ENCODE assay signal across 8 mouse cellular contexts in the genomic region with DNA sequence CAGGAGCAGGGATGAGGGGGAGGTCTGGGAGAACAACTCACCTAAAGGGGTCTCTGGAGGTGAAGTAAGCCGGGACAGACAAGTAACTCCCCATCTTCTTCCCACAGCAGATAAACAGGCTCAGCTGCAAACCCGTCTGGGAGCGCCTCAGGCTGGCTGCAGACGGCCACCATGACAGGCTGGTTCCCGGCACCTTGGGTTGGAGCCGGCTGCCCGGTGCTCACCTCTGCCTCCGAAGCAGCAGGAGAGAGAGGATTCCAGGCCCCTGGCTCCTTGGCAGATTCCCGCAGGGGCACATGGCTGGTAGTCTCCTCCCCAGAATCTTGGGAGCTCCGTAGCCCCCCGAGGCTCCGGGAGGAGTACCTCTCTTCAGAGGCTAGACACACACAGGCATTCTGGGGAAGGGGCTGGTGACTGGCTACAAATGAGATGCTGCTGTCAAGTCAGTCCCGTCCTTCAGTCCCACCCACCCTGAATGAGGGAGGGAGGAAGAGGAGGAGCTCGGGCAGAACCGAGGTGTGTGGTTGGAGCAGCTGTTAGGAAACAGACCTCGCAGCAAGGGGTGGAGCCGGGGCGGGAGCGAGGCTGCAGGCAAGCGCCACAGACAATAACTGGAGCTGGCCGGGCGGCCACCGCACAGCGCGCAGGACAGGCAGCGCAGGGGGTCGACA. TPM values are rescaled to one million over a fixed set of nuclear protein-coding genes. Genes with fewer than 3 reads are reported as not detected.
DNase-seq lines count a peak whose midpoint lies in the region; ATAC-seq lines count a peak whose summit lies in the region.

No protein-coding gene starts in this region.

- peak; percentile 89 for DNase-seq in adrenal gland, adult 2 months
- DNase-seq in embryo, embryonic 11 days, result peak; percentile 93
- DNase-seq in gastrocnemius, postnatal 14 days, result peak; percentile 84
- DNase-seq in left cerebral cortex, postnatal 10 days (ENCODE audit: extremely low spot score in 1 of 2, low spot score in 2 of 2), result peak; percentile 88 to 91
- DNase-seq in right cerebral cortex, postnatal 25 days, result peak; percentile 85
- peak; percentile 94 for DNase-seq in yolk sac, embryonic 10.5 days (ENCODE audit: low spot score)

- ATAC-seq in inflammation-experienced regulatory T-cells, adult 6 months, result peak; percentile 90
- ATAC-seq in megakaryocyte progenitor cell, adult 5-6 weeks (replicated peaks; ENCODE audit: poor library complexity), result peak; percentile 99

- intact Hi-C loops in gastrocnemius, postnatal 14 days (cut with DNase I; ENCODE audit: low total_unique reads), result no loop called here
- intact Hi-C loops in left cerebral cortex, postnatal 10 days (cut with DNase I), result no loop called here

RNA-seq across cellular contexts. Expression of a gene that starts 37.9 kb away (rescaled TPM):
- 10 to 100 TPM; 21.3 to 21.7 TPM for total RNA-seq in adrenal gland, adult 2 months (2021)
- 30.2 and 40.2 TPM in 2 replicates for polyA plus RNA-seq in adrenal gland, adult 2 months (2012; rRNA removed)
- total RNA-seq in gastrocnemius, postnatal 14 days (2021), result 10 to 100 TPM; 13.2 to 13.6 TPM
- polyA plus RNA-seq in inflammation-experienced regulatory T-cells, adult 6 months (2017; shearing (Covaris generic)), result 10 to 100 TPM; 84.8 to 90.3 (median 87.8) TPM
- 100 to 1,000 TPM; 123 to 126 TPM for total RNA-seq in left cerebral cortex, postnatal 10 days (2021)
- 16.9 and 17.0 TPM in 2 replicates for total RNA-seq in megakaryocyte progenitor cell, adult 5-6 weeks (2015)
- 20.1 and 30.0 TPM in 2 replicates for total RNA-seq in megakaryocyte progenitor cell, adult 5-6 weeks (2017)

RNA-seq across cellular contexts. Expression of a gene that starts 40.9 kb away (rescaled TPM):
- 10 to 100 TPM in 1 of 2 experiments, 1 to 10 TPM in 1; 8.0 to 14.0 TPM for total RNA-seq in adrenal gland, adult 2 months (2021)
- 40.3 and 43.3 TPM in 2 replicates for polyA plus RNA-seq in adrenal gland, adult 2 months (2012; rRNA removed)
- total RNA-seq in gastrocnemius, postnatal 14 days (2021), result 10 to 100 TPM; 10.4 to 13.0 TPM
- polyA plus RNA-seq in inflammation-experienced regulatory T-cells, adult 6 months (2017; shearing (Covaris generic)), result 10 to 100 TPM; 11.5 to 59.1 (median 35.3) TPM
- total RNA-seq in left cerebral cortex, postnatal 10 days (2021), result 10 to 100 TPM; 20.5 to 24.0 TPM
- 16.6 and 20.1 TPM in 2 replicates for total RNA-seq in megakaryocyte progenitor cell, adult 5-6 weeks (2015)
- 32.9 and 55.1 TPM in 2 replicates for total RNA-seq in megakaryocyte progenitor cell, adult 5-6 weeks (2017)

Comparison
In these comparisons a context has a peak if more than half of its experiments do, and no peak if none do; other contexts are left out.
1. Peak in every context shown above with its lines: DNase-seq and ATAC-seq.